Mouse (Mus musculus) heart, postnatal 0 days (tissue): ENCODE results near the gene Gm37240. TPM values are rescaled to one million over a fixed set of nuclear protein-coding genes. Genes with fewer than 3 reads are reported as not detected.
A peak's percentile ranks its signal among the peaks of the same experiment; 100 is the strongest.

ENCODE experiments used
- ATAC-seq: fragments of 200-750 bp; cut with Nextera tagmentation; 2 replicates; pipeline ENCODE4 v1.8.0; 2017; ENCODE audit warnings: low read depth, moderate number of reproducible peaks, moderate library complexity; ENCODE audit not compliant: insufficient read depth
- DNase-seq: peaks from one replicate; pipeline ENCODE4 v3.0.0-alpha.2; 2016; ENCODE audit warnings: low spot score
- H3K27ac ChIP-seq: fragments of 300-500 bp; sonication (generic); 2 replicates; pipeline ENCODE4 v1.5.1; 2014; ENCODE audit warnings: low read depth, mild to moderate bottlenecking
- H3K27me3 ChIP-seq: fragments of 300-500 bp; sonication (generic); 2 replicates; pipeline ENCODE4 v1.6.1; 2014; ENCODE audit warnings: low read length, mixed read lengths; ENCODE audit not compliant: control insufficient read depth, insufficient read depth
- H3K36me3 ChIP-seq: fragments of 300-500 bp; sonication (generic); replicated peaks from 2 replicates; pipeline ENCODE4 v1.6.1; 2014; ENCODE audit warnings: low read length, mixed read lengths; ENCODE audit not compliant: control insufficient read depth, insufficient read depth
- H3K4me1 ChIP-seq: fragments of 300-500 bp; sonication (generic); 2 replicates; pipeline ENCODE4 v1.6.1; 2014; ENCODE audit warnings: antibody characterized with exemption; ENCODE audit not compliant: control insufficient read depth, insufficient read depth
- H3K4me2 ChIP-seq: fragments of 300-500 bp; sonication (generic); 2 replicates; pipeline ENCODE4 v1.6.1; 2014; ENCODE audit warnings: low read depth, mild to moderate bottlenecking, low read length, moderate library complexity
- H3K4me3 ChIP-seq: fragments of 300-500 bp; sonication (generic); 2 replicates; pipeline ENCODE4 v1.5.1; 2014; ENCODE audit warnings: low read depth, low read length
- H3K9ac ChIP-seq: fragments of 300-500 bp; sonication (generic); replicated peaks from 2 replicates; pipeline ENCODE4 v1.6.1; 2014; ENCODE audit warnings: low read depth, low read length, mixed read lengths
- H3K9me3 ChIP-seq: fragments of 300-500 bp; sonication (generic); replicated peaks from 2 replicates; pipeline ENCODE4 v1.6.1; 2016; ENCODE audit warnings: low read length; ENCODE audit not compliant: control insufficient read depth
- CTCF ChIP-seq: IDR thresholded peaks from 2 replicates; pipeline ENCODE4 v1.5.1; 2016; ENCODE audit warnings: antibody characterized with exemption, control low read depth, low read depth
- EP300 ChIP-seq: IDR thresholded peaks from 2 replicates; pipeline ENCODE4 v1.6.1; 2016; ENCODE audit warnings: antibody characterized with exemption, low read depth
- WGBS: fragments of 180-500 bp; shearing (Covaris S2); extraction: QIAGEN DNeasy Blood & Tissue Kit; methylation state at CpG from one replicate; pipeline ENCODE4 v1.1.7; 2014; 5-methylcytosine and 5-hydroxymethylcytosine counted together
- polyA plus RNA-seq: library from polyadenylated mRNA; unstranded; fragments of >200 nt; fragmentation: Nextera tagmentation; extraction: Ambion mirVana; gene quantifications from 2 replicates; pipeline ENCODE4 v1.2.1, GENCODE M21; 2015
- total RNA-seq: library from RNA; depleted of rRNA; stranded (reverse); fragments of >200 nt; gene quantifications from 2 replicates; pipeline ENCODE4 v1.2.3, GENCODE M21; 2014; ENCODE audit warnings: low replicate concordance

The Gm37240 gene
- total and polyA plus RNA-seq, 2 experiments from 2014 or later = 21.7 to 72.1 TPM

GRCm38 (mm10) chr3:85773425-85773824 is 113.9 kb downstream of the Gm37240 start:
- no peak overlapping the region for H3K4me2 ChIP-seq
- 47% methylated on average over 3 of the region's 3 CpGs for WGBS
- peak; percentile 28 for DNase-seq
- H3K27ac ChIP-seq = peak overlapping the region; percentile 71
- ATAC-seq = no peak; the same call in 1 of the 2 replicates
- no peak overlapping the region for H3K4me3 ChIP-seq
- H3K9me3 ChIP-seq = no peaks in the 10 kb centered on the region
- H3K27me3 ChIP-seq = no peaks in the 10 kb centered on the region
- H3K36me3 ChIP-seq = no peaks in the 10 kb centered on the region
- peaks cover 24% of the 10 kb centered on the region for H3K4me1 ChIP-seq
- TF ChIP-seq EP300 = no peak
- TF ChIP-seq CTCF = peak; percentile 34; the same call in 1 of the 2 replicates
- H3K9ac ChIP-seq = no peak overlapping the region

GRCm38 (mm10) chr3:85764937-85765337 is 122.4 kb downstream of the Gm37240 start:
- no peaks in the 10 kb centered on the region for H3K27me3 ChIP-seq
- no peak overlapping the region for H3K4me3 ChIP-seq
- TF ChIP-seq CTCF (no peak), EP300 (no peak)
- ATAC-seq = no peak
- H3K27ac ChIP-seq = no peak overlapping the region
- no peaks in the 10 kb centered on the region for H3K36me3 ChIP-seq
- no peaks in the 10 kb centered on the region for H3K4me1 ChIP-seq
- H3K9me3 ChIP-seq = no peaks in the 10 kb centered on the region
- H3K4me2 ChIP-seq = no peak overlapping the region
- 67% methylated on average over 7 of the region's 7 CpGs for WGBS
- DNase-seq = no peak
- no peak overlapping the region for H3K9ac ChIP-seq

- no peak for ATAC-seq
- 81% methylated on average over 18 of the region's 18 CpGs for WGBS
Measured at GRCm38 (mm10) chr3:85764008-85764834, 123.1 kb downstream of the Gm37240 start.

GRCm38 (mm10) chr3:85757944-85758343 is 129.4 kb downstream of the Gm37240 start:
- H3K27me3 ChIP-seq = no peaks in the 10 kb centered on the region
- no peak overlapping the region for H3K4me3 ChIP-seq
- H3K9ac ChIP-seq = no peak overlapping the region
- H3K4me2 ChIP-seq = no peak overlapping the region
- WGBS = 38% methylated on average over 2 of the region's 2 CpGs
- H3K9me3 ChIP-seq = no peaks in the 10 kb centered on the region
- no peak overlapping the region for H3K27ac ChIP-seq
- TF ChIP-seq EP300 (no peak), CTCF (no peak)
- no peak for ATAC-seq
- H3K4me1 ChIP-seq = no peaks in the 10 kb centered on the region
- H3K36me3 ChIP-seq = no peaks in the 10 kb centered on the region
- DNase-seq = no peak

More at GRCm38 (mm10) chr3:85764008-85764834, 123.1 kb downstream of the Gm37240 start:
- Histone ChIP-seq H3K4me2 (no peak overlapping the region), H3K27ac (no peak overlapping the region), H3K27me3 (no peaks in the 10 kb centered on the region), H3K9ac (no peak overlapping the region), H3K9me3 (no peaks in the 10 kb centered on the region), H3K4me1 (no peaks in the 10 kb centered on the region), H3K4me3 (no peak overlapping the region), H3K36me3 (no peaks in the 10 kb centered on the region)
- DNase-seq = no peak
- TF ChIP-seq CTCF = no peak

GRCm38 (mm10) chr3:85757435-85757834 is 129.9 kb downstream of the Gm37240 start:
- no peaks in the 10 kb centered on the region for H3K9me3 ChIP-seq
- H3K36me3 ChIP-seq = no peaks in the 10 kb centered on the region
- no peak overlapping the region for H3K4me2 ChIP-seq
- no peak overlapping the region for H3K27ac ChIP-seq
- H3K9ac ChIP-seq = no peak overlapping the region
- TF ChIP-seq EP300 = no peak
- no peak for TF ChIP-seq CTCF
- ATAC-seq (no peak), DNase-seq (no peak)
- no peak overlapping the region for H3K4me3 ChIP-seq
- H3K4me1 ChIP-seq = no peaks in the 10 kb centered on the region
- no peaks in the 10 kb centered on the region for H3K27me3 ChIP-seq
- 92% methylated on average over 4 of the region's 4 CpGs for WGBS
